Mouse (Mus musculus) cerebellum, adult (tissue): ENCODE data around the gene Gm45623.

ENCODE experiments used
- ATAC-seq: cut with Nextera tagmentation; 2 replicates; pipeline ENCODE4 v1.9.2; 2017; ENCODE audit warnings: mild to moderate bottlenecking, moderate library complexity, mixed read lengths; ENCODE audit not compliant: insufficient number of reproducible peaks, low FRiP score, low TSS enrichment

Gm45623 gene

DNA sequence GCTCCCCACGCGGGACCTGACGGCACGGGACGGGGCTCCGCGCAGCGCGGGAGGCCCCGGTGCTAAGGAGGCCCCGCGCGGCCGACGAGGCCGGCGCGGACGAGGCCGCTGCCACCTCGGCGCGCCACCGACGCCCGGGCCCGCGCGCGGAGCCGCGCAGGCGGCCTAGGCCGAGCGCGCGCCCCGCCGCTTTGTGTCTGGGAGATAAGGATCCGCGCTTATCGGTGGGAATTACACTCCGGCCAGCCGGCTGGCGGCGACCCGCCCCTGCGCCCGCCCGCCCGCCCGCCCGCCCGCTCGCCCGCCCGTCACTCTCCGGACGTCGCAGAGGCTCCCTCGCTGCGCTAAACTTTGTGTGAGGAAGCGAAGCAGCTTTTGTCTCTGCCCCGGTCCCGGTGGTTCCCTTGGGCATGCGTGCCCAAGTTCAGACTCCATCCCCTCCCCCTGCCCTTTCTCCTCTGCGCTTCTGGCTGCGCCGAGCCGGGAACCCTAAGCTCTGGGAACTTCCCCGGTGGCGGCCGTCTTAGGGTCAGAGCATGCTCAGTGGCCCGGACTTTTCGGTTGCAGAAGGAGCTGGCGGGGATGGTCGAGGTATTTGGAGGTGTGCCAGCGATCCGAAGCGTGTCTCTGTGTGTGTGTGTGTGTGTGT lies 50.3 kb downstream of the Gm45623 start:
- ATAC-seq = peak; percentile 59

- ATAC-seq = peak; percentile 82
These were observed 51.0 kb downstream of the Gm45623 start, which contains the start of gene Smad5 for GRCm38 (mm10) chr13:56702469-56703221. TSS of gene Smad5 (plus strand) at chr13:56703010.
